Mouse (Mus musculus): ENCODE data around the gene Gba2.
"Not testable (repeated sequence)": the region's sequence is repeated elsewhere in the genome, so short reads cannot be mapped to it uniquely, and the experiment has no call there.

Gba2 gene

GRCm38 (mm10) chr4:43578376-43579204, at the start of gene Gba2, which contains the start of gene Rgp1:
Gene Gba2 (minus strand): TSS chr4:43578873.
Gene Rgp1 (plus strand): TSS chr4:43578715.
- DNase-seq (ENCODE audit: low spot score), result peak; percentile 46

GRCm38 (mm10) chr4:43620146-43620778, 41.6 kb upstream of the Gba2 start:
- no peak for DNase-seq (ENCODE audit: low spot score)

- DNase-seq (ENCODE audit: low spot score), result no peak
Measured at GRCm38 (mm10) chr4:43613060-43613730, 34.5 kb upstream of the Gba2 start.

- DNase-seq (ENCODE audit: low spot score), result no peak
Measured at GRCm38 (mm10) chr4:43612534-43612933, 33.9 kb upstream of the Gba2 start.

- no peak for DNase-seq (ENCODE audit: low spot score)
Measured at GRCm38 (mm10) chr4:43604751-43605685, 26.3 kb upstream of the Gba2 start.

GRCm38 (mm10) chr4:43604099-43604498, 25.4 kb upstream of the Gba2 start:
- no peak for DNase-seq (ENCODE audit: low spot score)

GRCm38 (mm10) chr4:43600195-43600934, 21.7 kb upstream of the Gba2 start:
- no peak for DNase-seq (ENCODE audit: low spot score)

GRCm38 (mm10) chr4:43598650-43599380, 20.1 kb upstream of the Gba2 start:
- no peak for DNase-seq (ENCODE audit: low spot score)

GRCm38 (mm10) chr4:43598200-43598599, 19.5 kb upstream of the Gba2 start:
- DNase-seq (ENCODE audit: low spot score), result no peak

- DNase-seq (ENCODE audit: low spot score), result not testable (repeated sequence)
Measured at GRCm38 (mm10) chr4:43596597-43596996, 17.9 kb upstream of the Gba2 start.

GRCm38 (mm10) chr4:43593453-43593852, 14.8 kb upstream of the Gba2 start:
- DNase-seq (ENCODE audit: low spot score), result no peak

- DNase-seq (ENCODE audit: low spot score), result no peak
Measured at GRCm38 (mm10) chr4:43591961-43592360, 13.3 kb upstream of the Gba2 start.

GRCm38 (mm10) chr4:43591543-43591942, 12.9 kb upstream of the Gba2 start:
- DNase-seq (ENCODE audit: low spot score), result no peak

- DNase-seq (ENCODE audit: low spot score), result no peak
Measured at GRCm38 (mm10) chr4:43587681-43588080, 9.0 kb upstream of the Gba2 start.

GRCm38 (mm10) chr4:43586411-43586810, 7.7 kb upstream of the Gba2 start:
- DNase-seq (ENCODE audit: low spot score), result no peak

GRCm38 (mm10) chr4:43585682-43586081, 7.0 kb upstream of the Gba2 start:
- DNase-seq (ENCODE audit: low spot score), result no peak

GRCm38 (mm10) chr4:43584444-43585416, 6.1 kb upstream of the Gba2 start, which contains the start of gene Msmp:
Gene Msmp (minus strand): TSS chr4:43584494.
- no peak for DNase-seq (ENCODE audit: low spot score)

GRCm38 (mm10) chr4:43583421-43583820, 4.7 kb upstream of the Gba2 start:
- DNase-seq (ENCODE audit: low spot score), result no peak

- no peak for DNase-seq (ENCODE audit: low spot score)
Measured at GRCm38 (mm10) chr4:43582241-43582640, 3.6 kb upstream of the Gba2 start.
